Mouse (Mus musculus) cortical plate, adult 2 months (tissue): ENCODE measurements around the gene Nudcd3.

Source experiments
- CTCF ChIP-seq: fragments of 200-500 bp; IDR thresholded peaks from 2 replicates; pipeline ENCODE4 v1.5.1; 2011; ENCODE audit warnings: mild to moderate bottlenecking, control low read depth, low read length; ENCODE audit not compliant: insufficient read depth; ENCODE audit errors: extremely low read depth
- POLR2A ChIP-seq: fragments of 200-500 bp; IDR thresholded peaks from 2 replicates; pipeline ENCODE4 v1.6.1; 2011; ENCODE audit warnings: mild to moderate bottlenecking, low read length, control low read depth; ENCODE audit not compliant: insufficient read depth; ENCODE audit errors: extremely low read depth

DNA sequence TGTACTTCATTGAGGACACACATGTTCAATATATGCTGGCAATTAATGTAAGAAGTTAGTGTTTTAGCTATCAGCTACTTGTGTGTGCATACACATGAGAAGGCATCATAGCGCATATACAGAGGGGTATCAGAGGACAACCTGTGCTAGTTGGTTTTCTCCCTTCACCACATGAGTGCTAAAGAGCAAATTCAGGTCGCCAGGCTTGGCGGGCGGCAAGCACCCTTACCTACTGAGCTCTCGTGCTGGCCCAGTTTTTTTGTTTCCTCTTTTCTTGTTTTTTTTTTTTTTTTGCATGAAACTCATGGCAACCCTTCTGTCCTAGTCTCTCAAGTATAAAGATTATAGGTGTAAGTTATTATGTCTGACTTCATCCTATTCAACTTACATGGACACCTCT is 77.6 kb downstream of the Nudcd3 start:
- TF ChIP-seq CTCF (no peak), POLR2A (no peak)
